Mouse (Mus musculus) embryonic facial prominence, embryonic 10.5 days (tissue): ENCODE data around the gene Nr5a1. TPM values are rescaled to one million over a fixed set of nuclear protein-coding genes. Genes with fewer than 3 reads are reported as not detected.

Source experiments
- polyA plus RNA-seq: library from polyadenylated mRNA; unstranded; fragments of >200 nt; fragmentation: Nextera tagmentation; extraction: Ambion mirVana; gene quantifications from 2 replicates; pipeline ENCODE4 v1.2.1, GENCODE M21; 2016

Gene Nr5a1
- polyA plus RNA-seq, 1 experiment from 2014 or later = 0.97 TPM

Other genes starting within 250 kb of the Nr5a1 start
- 85.4 and 85.8 TPM in 2 replicates for gene Nek6, start 202.9 kb downstream of the Nr5a1 start, polyA plus RNA-seq
- 331 and 334 TPM in 2 replicates for gene Psmb7, start 70.5 kb downstream of the Nr5a1 start, polyA plus RNA-seq
- 4.9 and 8.5 TPM in 2 replicates for gene Nr6a1, start 213.1 kb upstream of the Nr5a1 start, polyA plus RNA-seq
- 1.3 and 1.9 TPM in 2 replicates for gene Olfml2a, start 217.4 kb upstream of the Nr5a1 start, polyA plus RNA-seq